Mouse (Mus musculus) midbrain, embryonic 16.5 days (tissue): ENCODE measurements at regions not wholly inside any gene's neighbourhood (a gene's known extent, or its start where the extent isn't known, plus 50 kb on each side); places are given as distances from the start of the nearest gene placed in this dataset.

ENCODE experiments used
- ATAC-seq: fragments of 200-750 bp; cut with Nextera tagmentation; 2 replicates; pipeline ENCODE4 v1.8.0; 2017; ENCODE audit warnings: moderate TSS enrichment
- H3K27ac ChIP-seq: fragments of 300-500 bp; sonication (generic); 2 replicates; pipeline ENCODE4 v1.5.1; 2014; ENCODE audit warnings: mild to moderate bottlenecking, low read length, mixed read lengths
- H3K27me3 ChIP-seq: fragments of 300-500 bp; sonication (generic); 2 replicates; pipeline ENCODE4 v1.6.1; 2014; ENCODE audit warnings: low read depth, low read length, mixed read lengths; ENCODE audit not compliant: control insufficient read depth, insufficient read depth
- H3K36me3 ChIP-seq: fragments of 300-500 bp; sonication (generic); 2 replicates; pipeline ENCODE4 v1.6.1; 2014; ENCODE audit warnings: mild to moderate bottlenecking, low read length, moderate library complexity, mixed read lengths; ENCODE audit not compliant: control insufficient read depth, insufficient read depth
- H3K4me1 ChIP-seq: fragments of 300-500 bp; sonication (generic); 2 replicates; pipeline ENCODE4 v1.6.1; 2014; ENCODE audit warnings: mild to moderate bottlenecking, low read length, mixed read lengths; ENCODE audit not compliant: control insufficient read depth, insufficient read depth
- H3K4me2 ChIP-seq: fragments of 300-500 bp; sonication (generic); 2 replicates; pipeline ENCODE4 v1.6.1; 2014; ENCODE audit warnings: mild to moderate bottlenecking, low read length, mixed read lengths
- H3K4me3 ChIP-seq: fragments of 300-500 bp; sonication (generic); 2 replicates; pipeline ENCODE4 v1.5.1; 2014; ENCODE audit warnings: low read depth, mild to moderate bottlenecking, low read length, moderate library complexity, mixed read lengths
- H3K9ac ChIP-seq: fragments of 300-500 bp; sonication (generic); 2 replicates; pipeline ENCODE4 v1.6.1; 2014; ENCODE audit warnings: low read depth, low read length, mixed read lengths
- H3K9me3 ChIP-seq: fragments of 300-500 bp; sonication (generic); replicated peaks from 2 replicates; pipeline ENCODE4 v1.6.1; 2014; ENCODE audit warnings: mild to moderate bottlenecking, low read length, mixed read lengths; ENCODE audit not compliant: control insufficient read depth, poor library complexity, severe bottlenecking
- WGBS: fragments of 180-500 bp; shearing (Covaris S2); extraction: QIAGEN DNeasy Blood & Tissue Kit; methylation state at CpG from one replicate; pipeline ENCODE4 v1.1.7; 2014; 5-methylcytosine and 5-hydroxymethylcytosine counted together

- H3K9me3 ChIP-seq, result no peaks in the 10 kb centered on the region
- H3K36me3 ChIP-seq, result no peaks in the 10 kb centered on the region
- 86% methylated on average over 6 of the region's 6 CpGs for WGBS
- no peak overlapping the region for H3K27ac ChIP-seq
- H3K4me1 ChIP-seq, result peaks cover 1% of the 10 kb centered on the region; the same call in 1 of the 2 replicates
- no peak for ATAC-seq
- H3K4me2 ChIP-seq, result no peak overlapping the region
- H3K4me3 ChIP-seq, result no peak overlapping the region
- H3K9ac ChIP-seq, result no peak overlapping the region
- H3K27me3 ChIP-seq, result no peaks in the 10 kb centered on the region
Observed at GRCm38 (mm10) chr13:53934457-53934856, 121.0 kb downstream of the Drd1 start.

DNA sequence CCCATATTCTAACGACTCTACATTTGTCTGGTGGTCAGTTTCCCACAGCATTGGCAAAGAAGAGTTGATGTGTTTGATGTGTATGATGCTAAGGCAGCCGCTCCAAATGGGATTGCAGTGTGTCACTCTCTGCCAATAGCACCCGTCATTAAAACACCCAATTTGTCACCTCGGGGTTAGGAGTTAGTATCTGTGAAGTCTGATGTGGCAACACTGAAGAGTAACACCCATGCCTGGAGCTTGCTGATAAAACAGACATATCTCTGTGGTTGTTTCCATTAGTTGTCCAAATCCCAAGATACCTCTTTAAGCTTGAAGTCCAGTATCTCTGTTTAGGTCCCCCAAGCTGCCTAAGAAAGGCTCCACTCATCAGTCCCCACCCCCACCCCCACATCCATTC is 129.4 kb downstream of the Drd1 start:
- Histone ChIP-seq H3K9ac (no peak overlapping the region), H3K4me3 (no peak overlapping the region), H3K4me1 (peaks cover 15% of the 10 kb centered on the region), H3K4me2 (no peak overlapping the region), H3K27ac (no peak overlapping the region), H3K9me3 (no peaks in the 10 kb centered on the region), H3K36me3 (no peaks in the 10 kb centered on the region), H3K27me3 (no peaks in the 10 kb centered on the region)
- ATAC-seq, result no peak
- 95% methylated on average over 4 of the region's 4 CpGs for WGBS

GRCm38 (mm10) chr13:53924433-53924832 is 131.1 kb downstream of the Drd1 start:
- no peak for ATAC-seq
- Histone ChIP-seq H3K36me3 (no peaks in the 10 kb centered on the region), H3K27ac (no peak overlapping the region), H3K4me3 (no peak overlapping the region), H3K9ac (no peak overlapping the region), H3K9me3 (no peaks in the 10 kb centered on the region), H3K4me1 (peaks cover 14% of the 10 kb centered on the region), H3K4me2 (no peak overlapping the region), H3K27me3 (no peaks in the 10 kb centered on the region)
- 88% methylated on average over 4 of the region's 4 CpGs for WGBS

DNA sequence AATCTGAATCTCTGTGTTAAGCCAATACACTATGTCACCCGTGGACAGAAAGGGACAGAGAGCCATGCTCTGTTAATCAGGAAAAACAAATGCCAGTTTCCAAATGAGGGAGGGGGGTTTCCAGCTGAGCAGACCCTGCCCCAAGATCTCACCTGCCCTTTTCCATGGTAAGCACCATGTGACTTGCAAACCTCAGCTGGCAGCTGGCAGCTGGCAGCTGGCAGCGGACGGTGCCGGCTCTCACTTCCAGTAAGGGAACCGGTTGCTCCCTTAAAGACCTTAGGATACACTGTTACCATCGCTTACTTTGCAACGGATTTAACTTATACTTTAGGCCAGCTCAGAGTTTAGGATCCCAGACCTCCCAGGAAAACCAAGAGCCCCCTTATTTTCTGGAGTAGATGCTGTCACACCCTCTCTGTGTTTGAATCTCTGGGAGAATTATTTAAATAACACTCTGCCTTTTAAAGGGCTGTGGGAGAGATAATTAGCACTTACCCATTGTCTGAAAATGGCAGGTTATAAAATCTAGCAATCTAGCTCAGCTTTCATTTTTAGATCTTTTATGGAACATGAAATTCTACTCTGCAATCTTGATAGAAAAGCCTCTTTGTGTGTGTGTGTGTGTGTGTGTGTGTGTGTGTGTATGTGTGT is 131.7 kb downstream of the Drd1 start:
- 70% methylated on average over 7 of the region's 7 CpGs for WGBS
- ATAC-seq, result no peak
- Histone ChIP-seq H3K27ac (no peak overlapping the region), H3K4me1 (peaks cover 9% of the 10 kb centered on the region), H3K36me3 (no peaks in the 10 kb centered on the region), H3K4me2 (no peak overlapping the region), H3K4me3 (no peak overlapping the region), H3K27me3 (no peaks in the 10 kb centered on the region), H3K9ac (no peak overlapping the region), H3K9me3 (no peaks in the 10 kb centered on the region)

DNA sequence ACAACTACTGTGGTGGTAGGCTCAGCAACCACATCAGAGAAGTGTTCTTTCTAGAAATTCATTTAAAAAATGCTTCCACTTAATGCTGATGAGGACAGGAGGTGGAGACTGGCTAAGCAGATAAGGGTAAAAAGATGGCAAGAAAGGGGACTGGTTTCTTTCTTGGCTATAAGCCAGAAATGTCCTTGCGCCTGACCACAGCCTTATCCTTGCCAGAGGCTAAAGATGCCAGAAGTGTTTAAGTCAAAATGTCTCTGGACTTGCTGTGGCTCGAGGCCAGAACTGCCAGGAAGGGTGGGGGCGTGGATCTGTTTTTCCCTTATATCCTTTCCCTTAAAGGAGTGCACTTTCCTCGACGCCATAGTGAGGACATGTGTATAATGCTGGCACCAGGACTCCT is 133.7 kb downstream of the Drd1 start:
- Histone ChIP-seq H3K9ac (no peak overlapping the region), H3K4me1 (no peaks in the 10 kb centered on the region), H3K4me3 (no peak overlapping the region), H3K27me3 (no peaks in the 10 kb centered on the region), H3K4me2 (no peak overlapping the region), H3K9me3 (no peaks in the 10 kb centered on the region), H3K27ac (no peak overlapping the region), H3K36me3 (no peaks in the 10 kb centered on the region)
- ATAC-seq, result no peak
- WGBS, result 86% methylated on average over 5 of the region's 5 CpGs

GRCm38 (mm10) chr13:53919851-53920381 is 135.6 kb downstream of the Drd1 start:
- H3K36me3 ChIP-seq, result no peaks in the 10 kb centered on the region
- no peak overlapping the region for H3K4me3 ChIP-seq
- H3K4me1 ChIP-seq, result no peaks in the 10 kb centered on the region
- H3K9me3 ChIP-seq, result no peaks in the 10 kb centered on the region
- ATAC-seq, result no peak
- 60% methylated on average over 5 of the region's 5 CpGs for WGBS
- no peak overlapping the region for H3K27ac ChIP-seq
- H3K9ac ChIP-seq, result no peak overlapping the region
- H3K4me2 ChIP-seq, result no peak overlapping the region
- no peaks in the 10 kb centered on the region for H3K27me3 ChIP-seq

DNA sequence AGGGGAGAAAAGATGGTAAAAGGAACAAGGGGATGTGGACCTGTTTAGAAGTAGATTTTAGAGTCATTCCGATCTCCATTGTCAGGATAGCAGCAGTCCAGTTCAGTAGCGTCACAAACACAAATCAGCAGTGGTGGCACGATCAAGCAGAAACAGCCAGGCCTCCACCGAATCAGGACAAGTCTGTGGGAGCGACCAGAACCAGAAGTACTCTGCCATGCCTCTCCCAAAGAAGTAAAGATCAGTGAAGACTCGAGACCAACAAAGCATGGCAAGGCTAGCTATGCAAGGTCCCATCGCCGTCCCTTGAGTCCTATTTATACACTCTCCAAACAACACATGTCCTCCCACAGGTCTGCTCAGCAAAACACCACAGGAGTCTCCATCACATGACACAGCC is 140.0 kb downstream of the Drd1 start:
- Histone ChIP-seq H3K9me3 (no peaks in the 10 kb centered on the region), H3K4me3 (no peak overlapping the region), H3K36me3 (no peaks in the 10 kb centered on the region), H3K9ac (no peak overlapping the region), H3K4me2 (no peak overlapping the region), H3K27me3 (no peaks in the 10 kb centered on the region), H3K4me1 (no peaks in the 10 kb centered on the region), H3K27ac (no peak overlapping the region)
- no peak for ATAC-seq
- WGBS, result 90% methylated on average over 8 of the region's 8 CpGs

GRCm38 (mm10) chr13:53914434-53914833 is 141.1 kb downstream of the Drd1 start:
- no peak overlapping the region for H3K4me3 ChIP-seq

DNA sequence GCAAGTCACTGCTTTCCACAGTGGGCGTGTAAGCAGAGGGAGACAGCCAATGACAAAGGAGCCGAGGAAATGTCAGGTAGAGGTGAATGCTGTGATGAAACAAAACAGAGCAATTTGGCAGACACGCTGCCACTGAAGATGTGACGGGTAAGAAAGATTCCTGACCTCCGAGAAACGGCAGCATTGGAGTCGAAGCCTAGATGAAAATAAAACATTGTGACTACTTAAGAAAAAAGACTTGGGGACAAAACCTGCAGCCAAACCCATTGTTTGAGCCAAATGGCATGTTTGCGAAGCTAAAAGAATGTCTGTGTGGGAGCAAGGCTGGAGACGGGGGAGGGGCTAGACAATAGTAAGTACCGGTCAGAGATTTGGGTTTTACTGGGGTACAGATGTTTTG is 142.0 kb downstream of the Drd1 start:
- ATAC-seq, result no peak
- Histone ChIP-seq H3K4me2 (no peak overlapping the region), H3K4me3 (no peak overlapping the region), H3K9me3 (no peaks in the 10 kb centered on the region), H3K27me3 (no peaks in the 10 kb centered on the region), H3K27ac (no peak overlapping the region), H3K36me3 (no peaks in the 10 kb centered on the region), H3K9ac (no peak overlapping the region), H3K4me1 (no peaks in the 10 kb centered on the region)
- WGBS, result 60% methylated on average over 10 of the region's 10 CpGs

More at GRCm38 (mm10) chr13:53914434-53914833, 141.1 kb downstream of the Drd1 start:
- Histone ChIP-seq H3K9me3 (no peaks in the 10 kb centered on the region), H3K27me3 (no peaks in the 10 kb centered on the region), H3K27ac (no peak overlapping the region), H3K4me1 (no peaks in the 10 kb centered on the region), H3K36me3 (no peaks in the 10 kb centered on the region), H3K9ac (no peak overlapping the region), H3K4me2 (no peak overlapping the region)
- no peak for ATAC-seq
- 74% methylated on average over 11 of the region's 11 CpGs for WGBS
